Mouse (Mus musculus) heart, embryonic 12.5 days (tissue): ENCODE results near the gene E2f3. TPM values are rescaled to one million over a fixed set of nuclear protein-coding genes. Genes with fewer than 3 reads are reported as not detected.

Source experiments
- ATAC-seq: fragments of 200-750 bp; cut with Nextera tagmentation; 2 replicates; pipeline ENCODE4 v1.8.0; 2017; ENCODE audit warnings: moderate TSS enrichment, moderate library complexity; ENCODE audit not compliant: insufficient number of reproducible peaks, low FRiP score
- H3K27ac ChIP-seq: fragments of 300-500 bp; sonication (generic); 2 replicates; pipeline ENCODE4 v1.5.1; 2016; ENCODE audit warnings: mild to moderate bottlenecking, moderate library complexity; ENCODE audit not compliant: poor library complexity, severe bottlenecking
- H3K27me3 ChIP-seq: fragments of 300-500 bp; sonication (generic); replicated peaks from 2 replicates; pipeline ENCODE4 v1.6.1; 2016; ENCODE audit warnings: mild to moderate bottlenecking, moderate library complexity
- H3K36me3 ChIP-seq: fragments of 300-500 bp; sonication (generic); 2 replicates; pipeline ENCODE4 v1.6.1; 2016; ENCODE audit warnings: mild to moderate bottlenecking, moderate library complexity
- H3K4me1 ChIP-seq: fragments of 300-500 bp; sonication (generic); replicated peaks from 2 replicates; pipeline ENCODE4 v1.6.1; 2016; ENCODE audit warnings: mild to moderate bottlenecking
- H3K4me2 ChIP-seq: fragments of 300-500 bp; sonication (generic); 2 replicates; pipeline ENCODE4 v1.6.1; 2016; ENCODE audit warnings: mild to moderate bottlenecking, moderate library complexity
- H3K4me3 ChIP-seq: fragments of 300-500 bp; sonication (generic); 2 replicates; pipeline ENCODE4 v1.5.1; 2016; ENCODE audit warnings: mild to moderate bottlenecking
- H3K9ac ChIP-seq: fragments of 300-500 bp; sonication (generic); 2 replicates; pipeline ENCODE4 v1.6.1; 2016; ENCODE audit warnings: mild to moderate bottlenecking, moderate library complexity
- H3K9me3 ChIP-seq: fragments of 300-500 bp; sonication (generic); replicated peaks from 2 replicates; pipeline ENCODE4 v1.6.1; 2016; ENCODE audit warnings: mild to moderate bottlenecking, moderate library complexity
- WGBS: fragments of 180-500 bp; shearing (Covaris S2); methylation state at CpG from one replicate; pipeline ENCODE4 v1.1.7; 2016; 5-methylcytosine and 5-hydroxymethylcytosine counted together
- polyA plus RNA-seq: library from polyadenylated mRNA; unstranded; fragments of >200 nt; fragmentation: Nextera tagmentation; extraction: Ambion mirVana; gene quantifications from 2 replicates; pipeline ENCODE4 v1.2.1, GENCODE M21; 2016

The E2f3 gene
- polyA plus RNA-seq, 1 experiment from 2014 or later = 13.5 TPM

DNA sequence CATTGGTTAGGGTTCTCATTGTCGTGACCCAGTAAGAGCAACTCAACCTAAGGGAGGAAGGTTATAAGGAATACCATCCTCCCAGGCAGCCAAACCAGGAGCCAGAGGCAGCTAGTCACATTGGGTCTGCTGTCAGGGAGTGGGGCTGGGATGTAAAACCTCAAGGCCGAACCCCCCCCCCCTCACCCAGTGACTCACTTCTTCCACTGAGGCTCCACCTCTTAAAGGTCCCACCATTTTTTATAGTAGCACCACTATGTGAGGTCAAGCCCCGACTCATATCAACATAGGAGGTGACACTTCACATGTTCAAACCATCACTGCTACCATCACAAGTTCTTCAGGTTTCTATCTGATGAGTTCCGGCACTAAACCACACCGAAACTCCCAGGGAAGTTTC is 19.0 kb upstream of the E2f3 start:
- Histone ChIP-seq H3K27me3 (no peaks in the 10 kb centered on the region), H3K4me2 (no peak overlapping the region), H3K27ac (no peak overlapping the region), H3K4me3 (no peak overlapping the region), H3K36me3 (no peaks in the 10 kb centered on the region), H3K9me3 (no peaks in the 10 kb centered on the region), H3K9ac (no peak overlapping the region), H3K4me1 (peaks cover 16% of the 10 kb centered on the region)
- 87% methylated on average over 5 of the region's 5 CpGs for WGBS
- no peak for ATAC-seq

DNA sequence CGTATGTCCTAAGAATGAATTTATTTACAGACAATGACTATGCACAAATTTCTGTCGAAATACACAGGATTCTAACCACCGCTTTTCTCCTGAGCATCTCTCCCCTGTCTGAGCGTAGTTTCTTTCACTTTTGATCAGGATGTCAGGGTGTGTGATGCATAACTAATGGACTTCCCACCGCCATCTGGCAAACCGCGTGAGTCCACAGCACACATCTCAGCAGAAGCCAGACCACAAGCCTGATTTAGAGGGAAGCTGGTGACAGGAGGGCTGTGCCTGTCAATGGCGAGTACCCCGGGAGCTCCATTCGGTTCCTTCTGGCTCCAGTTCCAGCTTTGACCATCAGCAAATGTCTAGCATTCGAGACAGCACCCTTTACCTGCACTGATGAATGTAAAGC is 17.3 kb upstream of the E2f3 start:
- H3K9ac ChIP-seq = no peak overlapping the region
- no peak overlapping the region for H3K4me3 ChIP-seq
- WGBS = 49% methylated on average over 11 of the region's 11 CpGs
- no peaks in the 10 kb centered on the region for H3K36me3 ChIP-seq
- peaks cover 16% of the 10 kb centered on the region for H3K4me1 ChIP-seq
- 0 out of 2 replicates have a peak, but pooled peaks cover 5% of the 10 kb centered on the region for H3K9me3 ChIP-seq
- H3K27ac ChIP-seq = no peak overlapping the region
- peak overlapping the region; percentile 4; the same call in 1 of the 2 replicates for H3K4me2 ChIP-seq
- H3K27me3 ChIP-seq = no peaks in the 10 kb centered on the region
- ATAC-seq = no peak

DNA sequence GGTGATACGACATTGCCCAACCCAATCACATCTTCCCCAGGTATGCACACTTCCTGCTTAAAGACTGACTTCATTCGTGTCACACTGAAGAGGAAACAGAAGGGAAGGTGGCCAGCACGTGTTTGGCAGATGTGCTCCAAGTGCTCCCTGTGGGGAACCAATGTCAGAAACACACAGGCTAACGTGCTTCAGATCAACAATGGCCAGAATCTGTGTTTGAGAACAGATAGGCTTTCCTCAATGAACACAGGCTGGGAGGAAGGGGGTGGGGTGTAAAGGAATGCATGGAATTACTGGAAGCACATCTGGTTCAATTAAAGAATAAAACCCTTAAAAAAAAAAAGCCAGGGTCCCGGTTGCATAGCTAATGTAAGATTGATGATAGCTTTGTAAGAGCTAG is 15.2 kb upstream of the E2f3 start:
- Histone ChIP-seq H3K27ac (no peak overlapping the region), H3K27me3 (no peaks in the 10 kb centered on the region), H3K36me3 (no peaks in the 10 kb centered on the region), H3K9me3 (0 out of 2 replicates have a peak, but pooled peaks cover 5% of the 10 kb centered on the region), H3K4me2 (no peak overlapping the region), H3K9ac (no peak overlapping the region), H3K4me3 (no peak overlapping the region), H3K4me1 (peaks cover 16% of the 10 kb centered on the region)
- WGBS = 47% methylated on average over 5 of the region's 5 CpGs
- no peak for ATAC-seq

DNA sequence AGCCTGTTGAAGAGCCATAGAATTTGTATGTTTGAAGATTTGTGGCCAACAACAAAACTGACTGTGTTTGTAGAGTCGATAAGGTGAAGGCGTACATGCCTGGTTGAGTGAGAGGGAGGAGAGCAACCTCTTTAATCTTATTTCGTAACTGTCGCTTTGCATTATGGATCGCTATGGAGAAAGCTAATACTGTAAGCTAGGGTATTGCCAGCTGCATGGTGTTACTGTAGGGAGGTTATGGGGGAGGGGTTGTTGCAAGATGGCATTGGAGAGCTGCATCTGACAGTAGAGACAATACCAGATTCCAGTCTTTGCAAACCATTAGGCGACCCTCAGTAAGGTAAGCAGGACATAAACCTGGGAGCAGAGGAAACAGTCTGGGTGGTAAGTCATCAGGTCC is 2.1 kb upstream of the E2f3 start:
- Histone ChIP-seq H3K4me1 (peaks cover 14% of the 10 kb centered on the region; the same call in 1 of the 2 replicates), H3K4me3 (no peak overlapping the region), H3K27me3 (peaks cover 8% of the 10 kb centered on the region; the same call in 1 of the 2 replicates), H3K9me3 (no peaks in the 10 kb centered on the region), H3K27ac (no peak overlapping the region), H3K4me2 (no peak overlapping the region), H3K9ac (no peak overlapping the region), H3K36me3 (no peaks in the 10 kb centered on the region)
- no peak for ATAC-seq
- WGBS = 87% methylated on average over 6 of the region's 6 CpGs

DNA sequence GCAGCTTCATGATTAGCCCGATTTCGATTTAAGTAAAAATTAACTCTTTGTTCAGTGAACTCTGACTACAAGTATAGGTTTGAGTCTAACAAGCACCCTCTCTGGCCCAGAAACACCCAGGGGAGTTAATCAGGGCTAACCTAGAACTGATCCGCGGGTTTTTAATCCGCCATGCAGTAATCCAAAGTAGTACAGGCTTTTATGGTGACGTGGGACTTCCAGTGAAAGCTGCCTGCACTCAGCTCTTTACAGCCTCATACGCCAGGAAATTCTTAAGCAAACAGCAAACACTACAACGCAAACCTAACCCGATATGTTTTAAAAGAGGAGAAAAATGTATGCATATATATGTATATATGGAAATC is 875 bp upstream of the E2f3 start:
- H3K4me2 ChIP-seq = peak overlapping the region; percentile 86
- peak overlapping the region; percentile 57; the same call in 1 of the 2 replicates for H3K9ac ChIP-seq
- 14% methylated on average over 9 of the region's 9 CpGs for WGBS
- no peaks in the 10 kb centered on the region for H3K36me3 ChIP-seq
- peaks cover 12% of the 10 kb centered on the region; the same call in 1 of the 2 replicates for H3K4me1 ChIP-seq
- no peak for ATAC-seq
- H3K27ac ChIP-seq = peak overlapping the region; percentile 59
- H3K4me3 ChIP-seq = peak overlapping the region; percentile 54
- peaks cover 8% of the 10 kb centered on the region; the same call in 1 of the 2 replicates for H3K27me3 ChIP-seq
- H3K9me3 ChIP-seq = no peaks in the 10 kb centered on the region

- no peak for ATAC-seq
- WGBS = under 1% methylated on average over 60 of the region's 62 CpGs
Measured at GRCm38 (mm10) chr13:29985101-29985854, 585 bp downstream of the E2f3 start.

DNA sequence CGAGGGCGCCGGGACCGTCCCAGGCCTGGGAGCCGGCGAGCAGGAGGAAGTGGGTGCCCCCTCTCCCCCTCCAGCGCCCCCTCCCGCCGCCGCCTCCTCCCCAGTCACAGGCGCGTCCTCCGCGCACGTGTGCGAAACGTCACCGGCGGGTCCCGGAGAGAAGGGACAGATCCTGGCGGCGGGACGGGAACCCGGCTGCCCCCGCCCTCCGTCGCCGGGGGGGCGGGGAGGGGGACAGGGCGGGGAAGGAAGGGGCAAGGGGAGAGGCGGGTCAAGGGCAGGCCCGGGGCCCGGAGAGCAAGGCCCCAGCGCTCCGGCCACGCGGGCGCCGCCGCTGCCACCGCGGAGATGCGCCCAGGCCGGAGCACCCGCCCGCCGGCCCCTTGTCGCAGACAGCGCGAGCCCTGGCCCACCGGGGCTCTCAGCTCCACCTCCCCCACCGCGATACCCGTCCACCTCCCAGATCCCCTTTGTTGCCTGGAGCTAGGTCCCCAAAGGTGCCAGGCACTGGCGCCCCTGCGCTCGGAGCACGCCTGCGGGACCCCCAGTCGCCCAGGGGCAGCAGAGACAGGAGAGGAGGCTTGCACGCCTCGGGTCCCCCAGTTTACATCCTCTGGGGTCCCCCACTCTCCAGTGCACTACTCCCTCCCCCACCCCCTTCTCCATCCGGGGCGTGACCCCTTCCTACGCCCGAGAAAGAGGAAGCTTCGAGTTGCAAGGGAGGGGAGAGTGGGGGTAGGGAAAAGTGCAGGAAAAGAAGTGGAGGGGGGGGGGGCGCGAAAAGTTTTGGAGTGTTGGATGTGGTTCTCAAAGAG is 1.4 kb downstream of the E2f3 start:
- Histone ChIP-seq H3K27ac (peak overlapping the region; percentile 99), H3K9ac (peak overlapping the region; percentile 100), H3K4me3 (peak overlapping the region; percentile 82), H3K9me3 (no peaks in the 10 kb centered on the region), H3K4me1 (peaks cover 30% of the 10 kb centered on the region), H3K36me3 (0 out of 2 replicates have a peak, but pooled peaks cover 6% of the 10 kb centered on the region), H3K4me2 (peak overlapping the region; percentile 86), H3K27me3 (peaks cover 1% of the 10 kb centered on the region; the same call in 1 of the 2 replicates)
- WGBS = under 1% methylated on average over 44 of the region's 69 CpGs
- ATAC-seq = peak; percentile 70

More at GRCm38 (mm10) chr13:29985101-29985854, 585 bp downstream of the E2f3 start:
- H3K27me3 ChIP-seq = peaks cover 8% of the 10 kb centered on the region; the same call in 1 of the 2 replicates
- H3K27ac ChIP-seq = peak overlapping the region; percentile 99
- no peaks in the 10 kb centered on the region for H3K36me3 ChIP-seq
- no peaks in the 10 kb centered on the region for H3K9me3 ChIP-seq
- H3K9ac ChIP-seq = peak overlapping the region; percentile 100
- peak overlapping the region; percentile 86 for H3K4me2 ChIP-seq
- peak overlapping the region; percentile 82 for H3K4me3 ChIP-seq
- peaks cover 22% of the 10 kb centered on the region for H3K4me1 ChIP-seq

GRCm38 (mm10) chr13:29983523-29984191 is 2.2 kb downstream of the E2f3 start:
- Histone ChIP-seq H3K4me1 (peaks cover 38% of the 10 kb centered on the region), H3K27ac (peak overlapping the region; percentile 99), H3K4me3 (peak overlapping the region; percentile 82), H3K27me3 (no peaks in the 10 kb centered on the region), H3K36me3 (0 out of 2 replicates have a peak, but pooled peaks cover 10% of the 10 kb centered on the region), H3K4me2 (peak overlapping the region; percentile 86), H3K9me3 (no peaks in the 10 kb centered on the region), H3K9ac (peak overlapping the region; percentile 100)
- under 1% methylated on average over 34 of the region's 35 CpGs for WGBS
- ATAC-seq = no peak

DNA sequence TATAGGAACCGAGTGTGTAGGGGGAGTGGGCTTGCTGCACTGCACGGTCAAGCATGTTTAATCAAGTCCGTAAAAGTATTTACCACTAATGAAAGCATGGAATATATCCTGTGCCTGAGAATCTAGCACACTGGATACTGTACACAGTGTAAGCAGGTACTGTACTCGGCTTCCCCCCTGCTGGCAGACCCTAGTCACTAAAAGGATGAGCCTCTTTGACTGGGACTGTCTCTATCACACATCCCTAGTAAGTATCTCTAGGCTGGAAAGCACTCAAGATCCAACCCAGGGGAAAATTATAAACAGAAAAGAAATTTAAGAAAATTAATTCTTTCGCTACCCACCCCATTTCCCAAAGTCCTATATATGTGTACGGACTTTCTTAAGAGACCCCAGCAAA is 2.8 kb downstream of the E2f3 start:
- no peak for ATAC-seq
- Histone ChIP-seq H3K4me1 (peaks cover 45% of the 10 kb centered on the region), H3K27me3 (no peaks in the 10 kb centered on the region), H3K27ac (peak overlapping the region; percentile 99), H3K9ac (peak overlapping the region; percentile 100), H3K36me3 (0 out of 2 replicates have a peak, but pooled peaks cover 10% of the 10 kb centered on the region), H3K9me3 (no peaks in the 10 kb centered on the region), H3K4me3 (peak overlapping the region; percentile 82), H3K4me2 (peak overlapping the region; percentile 86)
- WGBS = 35% methylated on average over 6 of the region's 6 CpGs

DNA sequence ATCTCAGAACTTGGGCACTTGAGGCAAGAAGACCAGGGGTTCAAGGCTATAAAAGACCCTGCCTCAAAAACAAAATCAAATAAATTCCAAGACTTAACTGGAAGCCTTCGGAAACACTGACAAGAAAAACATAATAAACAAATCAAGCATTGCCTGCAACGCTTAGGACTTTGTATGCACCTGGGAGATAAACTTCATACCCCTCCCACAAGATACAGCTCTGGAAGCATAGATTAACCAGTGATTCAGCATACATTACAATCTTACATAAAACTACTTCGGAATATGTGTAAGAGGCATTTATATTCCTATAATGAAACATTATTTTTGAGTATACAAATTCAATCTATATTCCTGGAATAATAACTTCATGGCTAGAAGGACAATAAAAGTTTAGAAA is 3.5 kb downstream of the E2f3 start:
- peaks cover 50% of the 10 kb centered on the region for H3K4me1 ChIP-seq
- no peak overlapping the region for H3K27ac ChIP-seq
- ATAC-seq = no peak
- no peak overlapping the region for H3K4me2 ChIP-seq
- 52% methylated on average over 3 of the region's 3 CpGs for WGBS
- H3K9me3 ChIP-seq = no peaks in the 10 kb centered on the region
- H3K27me3 ChIP-seq = no peaks in the 10 kb centered on the region
- no peak overlapping the region for H3K4me3 ChIP-seq
- no peak overlapping the region for H3K9ac ChIP-seq
- H3K36me3 ChIP-seq = peaks cover 12% of the 10 kb centered on the region
